Mouse (Mus musculus) neural tube, embryonic 12.5 days (tissue): ENCODE results near the gene Spo11. TPM values are rescaled to one million over a fixed set of nuclear protein-coding genes. Genes with fewer than 3 reads are reported as not detected.

Experiments used
- ATAC-seq: fragments of 200-750 bp; cut with Nextera tagmentation; 2 replicates; pipeline ENCODE4 v1.8.0; 2017; ENCODE audit warnings: low read depth, mild to moderate bottlenecking, moderate TSS enrichment, moderate library complexity; ENCODE audit not compliant: low FRiP score
- H3K27ac ChIP-seq: fragments of 300-500 bp; sonication (generic); 2 replicates; pipeline ENCODE4 v1.5.1; 2016
- H3K27me3 ChIP-seq: fragments of 300-500 bp; sonication (generic); replicated peaks from 2 replicates; pipeline ENCODE4 v1.6.1; 2016; ENCODE audit warnings: mild to moderate bottlenecking
- H3K36me3 ChIP-seq: fragments of 300-500 bp; sonication (generic); 2 replicates; pipeline ENCODE4 v1.6.1; 2016; ENCODE audit warnings: mild to moderate bottlenecking
- H3K4me1 ChIP-seq: fragments of 300-500 bp; sonication (generic); 2 replicates; pipeline ENCODE4 v1.6.1; 2016
- H3K4me2 ChIP-seq: fragments of 300-500 bp; sonication (generic); replicated peaks from 2 replicates; pipeline ENCODE4 v1.6.1; 2016; ENCODE audit warnings: mild to moderate bottlenecking
- H3K4me3 ChIP-seq: fragments of 300-500 bp; sonication (generic); 2 replicates; pipeline ENCODE4 v1.5.1; 2016
- H3K9ac ChIP-seq: fragments of 300-500 bp; sonication (generic); 2 replicates; pipeline ENCODE4 v1.6.1; 2016; ENCODE audit warnings: mild to moderate bottlenecking
- H3K9me3 ChIP-seq: fragments of 300-500 bp; sonication (generic); 2 replicates; pipeline ENCODE4 v1.6.1; 2016; ENCODE audit warnings: mild to moderate bottlenecking
- WGBS: fragments of 180-500 bp; shearing (Covaris S2); methylation state at CpG from one replicate; pipeline ENCODE4 v1.1.7; 2016; 5-methylcytosine and 5-hydroxymethylcytosine counted together
- polyA plus RNA-seq: library from polyadenylated mRNA; unstranded; fragments of >200 nt; fragmentation: Nextera tagmentation; extraction: Ambion mirVana; gene quantifications from 2 replicates; pipeline ENCODE4 v1.2.1, GENCODE M21; 2016

The Spo11 gene
- polyA plus RNA-seq, 1 experiment from 2014 or later = 0.22 TPM

DNA sequence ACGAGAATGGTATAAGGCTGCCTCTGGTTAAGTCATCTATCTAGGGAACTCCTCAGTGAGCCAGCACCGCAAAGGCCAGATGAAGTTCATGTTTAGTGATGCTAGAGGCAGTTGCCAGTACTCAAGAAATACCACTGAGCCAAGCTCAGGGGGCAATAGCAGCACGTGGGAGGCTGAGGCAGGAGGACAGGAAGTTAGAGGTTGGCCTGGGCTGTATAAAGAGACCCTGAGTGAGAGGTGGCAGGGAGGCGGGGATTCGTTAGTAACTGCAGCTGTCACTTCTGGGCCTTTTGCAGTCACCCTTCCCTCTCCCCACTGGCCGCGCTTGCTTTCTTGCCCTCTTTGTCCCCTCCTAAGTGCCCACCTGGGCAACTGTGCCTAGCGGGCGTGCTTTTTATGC is 41.8 kb downstream of the Spo11 start:
- peaks cover 19% of the 10 kb centered on the region for H3K27me3 ChIP-seq
- peak overlapping the region; percentile 36 for H3K4me3 ChIP-seq
- no peak overlapping the region for H3K9ac ChIP-seq
- H3K9me3 ChIP-seq = no peaks in the 10 kb centered on the region
- peak; percentile 8; the same call in 1 of the 2 replicates for ATAC-seq
- peak overlapping the region; percentile 81 for H3K4me2 ChIP-seq
- peaks cover 35% of the 10 kb centered on the region for H3K4me1 ChIP-seq
- H3K27ac ChIP-seq = no peak overlapping the region
- 11% methylated on average over 9 of the region's 9 CpGs for WGBS
- H3K36me3 ChIP-seq = peaks cover 20% of the 10 kb centered on the region

DNA sequence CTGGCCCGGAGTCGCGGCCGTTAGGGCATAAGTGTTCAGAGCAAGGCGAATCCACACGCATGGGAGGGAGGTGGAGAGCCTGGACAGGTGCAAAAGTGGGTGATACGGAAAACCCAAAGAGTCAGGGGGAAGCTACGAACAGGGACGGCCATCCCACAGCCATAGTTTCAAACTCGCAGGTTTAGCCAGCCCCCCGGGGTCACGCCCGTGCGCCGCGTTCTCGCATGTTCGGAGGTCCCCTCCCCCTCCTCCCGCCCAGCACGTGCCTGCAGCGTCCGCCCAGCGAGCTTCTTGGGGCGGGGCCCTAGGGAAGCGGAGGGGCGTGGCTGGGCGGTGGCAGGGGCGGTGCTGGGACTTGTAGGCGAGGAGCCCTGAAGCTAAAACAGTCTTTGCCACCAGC is 42.3 kb downstream of the Spo11 start:
- Histone ChIP-seq H3K4me3 (peak overlapping the region; percentile 36), H3K4me1 (peaks cover 40% of the 10 kb centered on the region), H3K27ac (no peak overlapping the region), H3K36me3 (peaks cover 15% of the 10 kb centered on the region), H3K4me2 (peak overlapping the region; percentile 81), H3K9me3 (no peaks in the 10 kb centered on the region), H3K27me3 (peaks cover 19% of the 10 kb centered on the region), H3K9ac (no peak overlapping the region)
- WGBS = under 1% methylated on average over 29 of the region's 29 CpGs
- ATAC-seq = peak; percentile 64

DNA sequence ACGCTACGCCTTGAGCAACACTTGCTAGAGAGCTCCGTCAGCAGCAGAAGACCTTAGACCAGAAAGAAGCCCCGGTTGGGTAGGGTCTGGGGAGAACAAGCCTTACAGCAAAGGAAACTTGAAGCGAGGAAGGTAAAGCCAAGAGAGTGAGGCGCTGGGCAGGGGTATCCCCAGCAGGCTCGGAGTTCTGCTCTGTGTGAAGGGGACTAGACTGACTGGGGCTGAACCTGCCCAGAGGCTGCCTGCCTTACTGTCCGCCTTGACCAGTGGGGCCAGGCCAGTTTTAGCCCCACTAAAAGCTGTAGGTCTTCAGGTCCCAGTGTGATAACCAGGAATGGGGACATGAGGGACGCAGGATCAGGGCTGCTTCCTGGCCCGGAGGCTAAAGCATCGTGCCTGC is 42.9 kb downstream of the Spo11 start, which contains the start of gene Rbm38:
Rbm38 (plus strand) TSS at position 69 of the 400 bp plus-strand sequence.
- no peak for ATAC-seq
- Histone ChIP-seq H3K27ac (no peak within 1 kb of the TSS), H3K9me3 (no peaks in the 10 kb centered on the region), H3K4me3 (peak within 1 kb of the TSS; percentile 36), H3K4me1 (peaks cover 46% of the 10 kb centered on the region), H3K27me3 (peaks cover 19% of the 10 kb centered on the region), H3K9ac (no peak within 1 kb of the TSS), H3K36me3 (peaks cover 11% of the 10 kb centered on the region; the same call in 1 of the 2 replicates), H3K4me2 (peak within 1 kb of the TSS; percentile 94)
- 28% methylated on average over 11 of the region's 11 CpGs for WGBS

DNA sequence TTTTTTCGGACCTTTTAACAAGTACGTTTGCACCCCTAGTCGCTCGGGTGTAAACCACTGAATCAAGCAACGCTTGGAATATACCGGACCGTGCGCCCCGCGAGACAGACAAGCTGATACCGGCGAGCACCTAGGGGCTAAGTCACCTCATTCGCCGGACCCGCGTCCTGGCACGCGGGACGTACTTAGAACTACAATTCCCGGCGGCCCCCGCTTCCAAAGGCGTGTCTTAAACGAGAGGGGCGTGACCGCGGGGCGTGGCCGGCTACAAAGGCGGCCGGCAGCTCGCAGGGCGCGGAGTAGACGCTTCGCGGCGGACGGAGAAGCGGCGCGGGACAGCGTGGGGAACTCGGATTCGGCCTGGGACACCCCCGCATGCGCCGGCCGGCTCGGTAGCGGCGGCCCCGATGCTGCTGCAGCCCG is 44.1 kb downstream of the Spo11 start:
- Histone ChIP-seq H3K4me1 (peaks cover 57% of the 10 kb centered on the region), H3K27me3 (peaks cover 19% of the 10 kb centered on the region), H3K4me2 (peak overlapping the region; percentile 94), H3K9me3 (no peaks in the 10 kb centered on the region), H3K27ac (peak overlapping the region; percentile 53; the same call in 1 of the 2 replicates), H3K9ac (peak overlapping the region; percentile 80), H3K36me3 (peaks cover 9% of the 10 kb centered on the region), H3K4me3 (peak overlapping the region; percentile 79)
- under 1% methylated on average over 54 of the region's 54 CpGs for WGBS
- peak; percentile 83 for ATAC-seq

DNA sequence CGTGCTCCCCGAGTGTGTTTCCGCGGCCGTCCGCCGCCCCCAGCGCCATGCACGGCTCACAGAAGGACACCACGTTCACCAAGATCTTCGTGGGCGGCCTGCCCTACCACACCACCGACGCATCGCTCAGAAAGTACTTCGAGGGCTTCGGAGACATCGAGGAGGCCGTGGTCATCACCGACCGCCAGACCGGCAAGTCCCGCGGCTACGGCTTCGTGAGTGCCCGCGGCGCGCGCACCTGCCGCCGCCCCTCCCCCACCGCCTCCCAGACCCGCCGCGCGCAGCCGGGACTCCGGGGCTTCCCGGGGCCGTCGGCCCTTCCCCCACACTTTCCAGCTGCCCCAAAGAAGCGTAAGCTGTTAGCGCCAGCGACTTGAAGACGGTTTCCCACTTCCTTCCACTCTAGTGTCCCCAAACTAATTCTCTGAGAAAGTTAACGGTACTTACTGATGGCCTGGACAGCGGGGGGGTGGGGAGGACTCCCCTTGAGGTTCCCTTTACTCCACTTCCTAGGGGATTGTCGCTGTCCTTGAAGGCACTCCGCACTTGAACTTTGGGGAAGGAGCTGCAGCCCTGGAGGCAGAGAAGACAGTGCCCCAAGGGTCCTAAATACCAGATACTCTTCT is 44.7 kb downstream of the Spo11 start:
- peaks cover 62% of the 10 kb centered on the region for H3K4me1 ChIP-seq
- peak overlapping the region; percentile 53; the same call in 1 of the 2 replicates for H3K27ac ChIP-seq
- peak; percentile 63 for ATAC-seq

DNA sequence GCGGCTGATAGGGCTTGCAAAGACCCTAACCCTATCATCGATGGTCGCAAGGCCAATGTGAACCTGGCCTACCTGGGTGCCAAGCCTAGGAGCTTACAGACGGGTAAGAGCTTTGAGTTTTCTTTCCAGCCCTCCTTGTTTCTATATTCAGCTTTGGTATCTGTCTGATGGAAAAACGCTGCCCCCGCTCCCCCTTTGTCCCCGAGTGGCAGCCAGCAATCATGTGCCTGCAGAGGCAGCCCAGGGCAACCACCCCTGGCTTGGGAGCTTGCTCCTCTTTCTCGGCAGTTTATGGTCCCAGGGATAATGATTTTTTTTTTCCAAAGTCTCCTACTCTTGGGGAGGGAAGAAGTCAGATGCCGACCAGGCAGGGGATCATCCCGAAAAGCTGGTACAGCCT is 45.3 kb downstream of the Spo11 start:
- H3K27ac ChIP-seq = no peak overlapping the region
- peak overlapping the region; percentile 80 for H3K9ac ChIP-seq
- peaks cover 20% of the 10 kb centered on the region for H3K36me3 ChIP-seq
- H3K4me3 ChIP-seq = peak overlapping the region; percentile 79
- ATAC-seq = no peak
- peak overlapping the region; percentile 94 for H3K4me2 ChIP-seq
- peaks cover 19% of the 10 kb centered on the region for H3K27me3 ChIP-seq
- H3K4me1 ChIP-seq = peaks cover 62% of the 10 kb centered on the region
- H3K9me3 ChIP-seq = no peaks in the 10 kb centered on the region
- 20% methylated on average over 10 of the region's 10 CpGs for WGBS

More for the DNA sequence above, 44.7 kb downstream of the Spo11 start:
- peak overlapping the region; percentile 94 for H3K4me2 ChIP-seq
- H3K4me3 ChIP-seq = peak overlapping the region; percentile 79
- no peaks in the 10 kb centered on the region for H3K9me3 ChIP-seq
- 0% methylated on average over 51 of the region's 51 CpGs for WGBS
- H3K9ac ChIP-seq = peak overlapping the region; percentile 80
- H3K36me3 ChIP-seq = peaks cover 14% of the 10 kb centered on the region
- peaks cover 19% of the 10 kb centered on the region for H3K27me3 ChIP-seq

DNA sequence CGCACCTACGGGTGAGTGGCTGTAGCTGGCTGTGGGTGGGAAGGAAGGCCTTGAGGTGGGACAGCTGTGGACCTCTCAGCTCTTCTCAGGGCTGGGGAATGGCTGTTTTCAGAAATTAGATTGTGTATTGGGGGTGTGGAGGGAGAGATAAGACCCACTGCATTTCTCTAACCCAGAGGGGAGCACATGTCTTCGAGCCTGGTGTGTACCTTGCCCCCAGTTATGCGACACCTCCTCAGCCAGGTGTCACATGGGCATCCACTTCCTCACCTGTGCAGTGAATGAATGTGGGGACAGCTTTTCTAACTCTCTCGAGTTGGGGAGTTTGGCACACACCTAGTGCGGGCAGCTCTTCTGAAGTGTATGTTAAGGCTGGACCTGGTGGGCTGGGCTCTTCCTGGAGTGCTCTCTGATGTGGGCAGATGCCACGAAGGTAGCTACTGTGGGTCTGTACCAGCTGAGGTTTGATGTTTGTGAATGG is 45.9 kb downstream of the Spo11 start:
- peaks cover 18% of the 10 kb centered on the region for H3K27me3 ChIP-seq
- H3K9ac ChIP-seq = peak overlapping the region; percentile 80
- H3K9me3 ChIP-seq = no peaks in the 10 kb centered on the region
- H3K4me1 ChIP-seq = peaks cover 62% of the 10 kb centered on the region
- H3K27ac ChIP-seq = no peak overlapping the region
- peak overlapping the region; percentile 79; the same call in 1 of the 2 replicates for H3K4me3 ChIP-seq
- peak overlapping the region; percentile 94 for H3K4me2 ChIP-seq
- peaks cover 22% of the 10 kb centered on the region for H3K36me3 ChIP-seq
- no peak for ATAC-seq
- WGBS = 84% methylated on average over 7 of the region's 7 CpGs

DNA sequence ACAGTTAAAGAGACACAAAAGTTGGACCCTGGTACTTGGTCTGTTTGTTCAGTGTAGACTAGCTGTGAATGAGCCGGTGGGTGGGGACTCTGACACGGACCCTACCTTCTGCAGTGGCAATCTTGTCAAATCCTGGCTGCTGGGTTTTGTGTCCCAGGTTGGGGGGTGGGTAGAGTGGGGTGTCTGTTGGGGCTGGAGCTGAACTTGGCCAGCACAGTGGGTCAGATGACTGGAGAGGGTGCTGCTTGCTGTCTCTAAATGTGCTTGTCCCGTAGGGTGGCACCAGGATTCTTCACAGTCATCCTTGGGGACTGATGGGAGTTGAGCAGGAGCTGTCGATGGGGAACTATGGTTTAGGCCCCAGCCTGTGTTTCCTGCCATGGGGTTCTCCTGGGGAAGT is 46.5 kb downstream of the Spo11 start:
- Histone ChIP-seq H3K27ac (no peak overlapping the region), H3K4me1 (peaks cover 62% of the 10 kb centered on the region), H3K4me2 (peak overlapping the region; percentile 94), H3K27me3 (peaks cover 13% of the 10 kb centered on the region), H3K36me3 (peaks cover 25% of the 10 kb centered on the region), H3K9ac (no peak overlapping the region), H3K4me3 (0 out of 2 replicates have a peak overlapping the region, but pooled peaks have one; percentile 79), H3K9me3 (no peaks in the 10 kb centered on the region)
- 86% methylated on average over 4 of the region's 4 CpGs for WGBS
- ATAC-seq = no peak

DNA sequence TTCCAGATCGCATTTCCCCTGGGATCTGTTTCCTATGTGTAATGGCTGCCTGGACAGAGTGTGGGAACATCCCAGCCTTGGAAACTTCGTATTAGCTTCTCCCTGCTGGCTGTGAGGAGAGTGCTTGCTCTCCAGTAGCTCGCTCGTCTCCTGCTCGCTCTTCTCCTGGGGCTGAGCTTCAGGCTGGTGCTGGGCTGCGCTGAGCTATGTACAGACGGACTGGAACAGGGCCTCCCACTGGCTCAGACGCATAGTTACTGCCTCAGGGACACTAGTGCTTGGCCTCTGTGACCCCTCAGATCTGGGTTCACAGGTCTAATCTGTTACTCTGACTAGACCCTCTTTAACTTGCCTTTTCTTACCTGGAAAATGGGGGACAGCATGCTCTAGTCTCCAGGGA is 46.9 kb downstream of the Spo11 start:
- peaks cover 60% of the 10 kb centered on the region for H3K4me1 ChIP-seq
- H3K4me2 ChIP-seq = peak overlapping the region; percentile 94
- peaks cover 29% of the 10 kb centered on the region for H3K36me3 ChIP-seq
- no peak overlapping the region for H3K27ac ChIP-seq
- H3K27me3 ChIP-seq = peaks cover 9% of the 10 kb centered on the region
- H3K4me3 ChIP-seq = 0 out of 2 replicates have a peak overlapping the region, but pooled peaks have one; percentile 79
- H3K9ac ChIP-seq = 0 out of 2 replicates have a peak overlapping the region, but pooled peaks have one; percentile 26
- ATAC-seq = no peak
- WGBS = 76% methylated on average over 8 of the region's 8 CpGs
- H3K9me3 ChIP-seq = no peaks in the 10 kb centered on the region

DNA sequence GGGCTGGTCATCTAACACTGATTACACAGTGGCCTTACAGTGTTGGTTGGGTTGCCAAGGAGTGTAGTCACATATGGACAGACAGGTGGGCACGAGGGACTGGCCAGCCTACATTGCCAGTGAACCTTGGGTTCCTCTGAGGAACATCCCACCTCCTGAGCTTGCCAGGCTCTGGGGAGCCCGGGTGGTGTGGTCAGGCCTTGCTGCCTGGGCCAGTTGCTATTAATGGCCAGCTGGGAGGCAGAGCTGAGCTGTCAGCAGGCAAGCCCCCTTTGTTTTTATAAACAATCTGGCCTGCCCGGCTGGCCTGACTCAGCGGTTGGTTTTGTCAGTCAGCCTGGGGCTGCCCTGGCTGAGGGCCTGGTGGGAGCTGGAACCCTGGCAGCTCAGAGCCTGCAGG is 47.4 kb downstream of the Spo11 start:
- 26% methylated on average over 4 of the region's 4 CpGs for WGBS
- Histone ChIP-seq H3K9me3 (no peaks in the 10 kb centered on the region), H3K36me3 (peaks cover 34% of the 10 kb centered on the region), H3K27ac (no peak overlapping the region), H3K9ac (peak overlapping the region; percentile 26), H3K27me3 (peaks cover 9% of the 10 kb centered on the region), H3K4me1 (peaks cover 54% of the 10 kb centered on the region), H3K4me3 (peak overlapping the region; percentile 3; the same call in 1 of the 2 replicates), H3K4me2 (peak overlapping the region; percentile 94)
- no peak for ATAC-seq

DNA sequence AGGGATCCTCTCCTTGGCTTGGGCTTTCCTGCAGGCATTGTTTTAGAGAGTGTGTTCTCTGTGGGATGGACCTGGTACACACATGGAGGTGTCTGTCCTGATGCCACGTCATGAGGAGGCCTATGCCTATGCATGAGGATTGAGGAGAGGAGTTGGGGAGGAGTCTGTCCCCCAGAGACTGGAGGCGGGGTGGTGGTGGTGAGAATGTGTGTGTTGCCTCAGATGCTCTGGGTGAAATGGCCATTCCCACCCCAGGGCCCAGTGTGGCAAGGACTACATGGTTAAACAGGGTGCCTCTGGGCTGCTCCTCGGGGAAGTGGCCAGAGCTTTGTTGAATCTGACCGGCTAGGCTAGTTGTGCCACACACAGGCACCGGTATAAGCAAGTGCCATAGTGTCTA is 48.8 kb downstream of the Spo11 start:
- H3K27ac ChIP-seq = no peak overlapping the region
- no peaks in the 10 kb centered on the region for H3K27me3 ChIP-seq
- H3K4me2 ChIP-seq = no peak overlapping the region
- 94% methylated on average over 5 of the region's 5 CpGs for WGBS
- peaks cover 48% of the 10 kb centered on the region for H3K4me1 ChIP-seq
- H3K4me3 ChIP-seq = no peak overlapping the region
- no peak for ATAC-seq
- H3K36me3 ChIP-seq = peaks cover 48% of the 10 kb centered on the region
- 0 out of 2 replicates have a peak overlapping the region, but pooled peaks have one; percentile 1 for H3K9ac ChIP-seq
- H3K9me3 ChIP-seq = no peaks in the 10 kb centered on the region

DNA sequence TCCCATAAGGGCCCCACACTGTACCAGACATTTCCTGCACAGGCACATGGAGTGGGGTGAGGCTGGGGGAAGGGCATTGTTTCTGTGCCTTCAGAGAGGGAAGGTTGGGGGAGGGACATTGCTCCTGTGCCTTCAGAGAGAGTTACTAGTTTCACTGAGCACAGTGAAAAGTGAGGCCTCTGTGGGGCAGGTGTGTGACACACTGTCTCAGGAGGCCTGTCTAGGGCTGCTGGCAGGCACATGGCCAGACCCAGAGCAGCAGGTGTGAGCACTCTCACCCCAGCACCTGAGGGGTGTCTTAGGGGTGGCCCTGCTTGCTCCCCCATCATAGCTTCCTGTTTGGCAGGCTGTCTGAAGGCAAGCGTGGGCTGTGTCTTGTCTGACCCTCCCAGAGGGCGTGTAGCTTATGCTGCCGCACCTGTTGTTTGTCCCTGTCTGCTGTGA is 49.2 kb downstream of the Spo11 start:
- Histone ChIP-seq H3K36me3 (peaks cover 52% of the 10 kb centered on the region), H3K9me3 (no peaks in the 10 kb centered on the region), H3K4me2 (no peak overlapping the region), H3K4me1 (peaks cover 48% of the 10 kb centered on the region), H3K9ac (0 out of 2 replicates have a peak overlapping the region, but pooled peaks have one; percentile 1), H3K27me3 (no peaks in the 10 kb centered on the region), H3K27ac (no peak overlapping the region), H3K4me3 (no peak overlapping the region)
- WGBS = 92% methylated on average over 3 of the region's 3 CpGs
- no peak for ATAC-seq
